Mouse (Mus musculus) forebrain, embryonic 10.5 days (tissue): Measurements from ENCODE around the gene Nfatc2. TPM values are rescaled to one million over a fixed set of nuclear protein-coding genes. Genes with fewer than 3 reads are reported as not detected.
A peak's percentile ranks its signal among the peaks of the same experiment; 100 is the strongest.

Source experiments
- DNase-seq: peaks from one replicate; pipeline ENCODE4 v3.0.0-alpha.2; 2017; ENCODE audit warnings: low spot score; ENCODE audit errors: extremely low spot score
- H3K27ac ChIP-seq: fragments of 300-500 bp; sonication (generic); 2 replicates; pipeline ENCODE4 v1.5.1; 2016; ENCODE audit warnings: mild to moderate bottlenecking
- H3K27me3 ChIP-seq: fragments of 300-500 bp; sonication (generic); 2 replicates; pipeline ENCODE4 v1.6.1; 2016; ENCODE audit warnings: mild to moderate bottlenecking; ENCODE audit not compliant: poor library complexity, severe bottlenecking
- H3K36me3 ChIP-seq: fragments of 300-500 bp; sonication (generic); replicated peaks from 2 replicates; pipeline ENCODE4 v1.6.1; 2016; ENCODE audit warnings: mild to moderate bottlenecking, moderate library complexity
- H3K4me1 ChIP-seq: fragments of 300-500 bp; sonication (generic); 2 replicates; pipeline ENCODE4 v1.6.1; 2016
- H3K4me3 ChIP-seq: fragments of 300-500 bp; sonication (generic); 2 replicates; pipeline ENCODE4 v1.5.1; 2016; ENCODE audit warnings: mild to moderate bottlenecking, moderate library complexity
- H3K9me3 ChIP-seq: fragments of 300-500 bp; sonication (generic); 2 replicates; pipeline ENCODE4 v1.6.1; 2016; ENCODE audit warnings: mild to moderate bottlenecking, moderate library complexity
- WGBS: fragments of 180-500 bp; shearing (Covaris S2); methylation state at CpG from one replicate; pipeline ENCODE4 v1.1.7; 2016; 5-methylcytosine and 5-hydroxymethylcytosine counted together
- polyA plus RNA-seq: library from polyadenylated mRNA; unstranded; fragments of >200 nt; fragmentation: Nextera tagmentation; extraction: Ambion mirVana; gene quantifications from 2 replicates; pipeline ENCODE4 v1.2.1, GENCODE M21; 2016

The Nfatc2 gene
- polyA plus RNA-seq, 1 experiment from 2014 or later, result 0.53 TPM

DNA sequence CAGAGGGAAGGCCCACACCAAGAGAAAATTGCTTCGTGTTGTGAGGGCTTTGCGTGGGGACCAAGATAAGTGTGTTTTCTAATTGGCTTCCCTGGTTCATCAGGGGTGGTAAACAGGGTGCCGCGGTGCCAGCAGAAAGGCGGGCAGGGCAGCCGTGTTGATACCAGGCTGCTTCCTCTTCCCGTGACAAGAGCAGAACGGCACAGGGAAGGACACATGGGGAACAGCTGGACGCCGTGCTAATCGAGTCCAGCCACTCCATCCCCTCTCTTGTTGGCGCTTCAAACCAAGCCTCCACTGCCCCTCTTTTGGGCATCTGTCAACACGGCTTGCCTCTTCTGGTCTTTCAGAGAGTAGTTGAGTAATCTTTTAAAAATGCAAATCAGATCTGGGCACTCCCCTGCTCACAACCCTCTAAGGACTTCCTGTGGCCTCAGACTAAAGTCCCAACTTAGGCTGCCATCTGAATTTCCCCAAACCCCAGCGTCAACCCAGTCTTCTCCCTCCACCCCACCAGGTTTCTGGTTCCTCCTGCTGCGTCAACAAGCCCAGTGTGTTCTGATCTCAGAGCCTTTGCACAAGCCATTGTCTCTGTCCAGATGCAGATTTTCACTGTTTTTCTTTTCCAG, 61.7 kb downstream of the Nfatc2 start:
- Histone ChIP-seq H3K9me3 (no peaks in the 10 kb centered on the region), H3K27ac (0 out of 2 replicates have a peak overlapping the region, but pooled peaks have one; percentile 3), H3K4me3 (no peak overlapping the region), H3K27me3 (no peaks in the 10 kb centered on the region), H3K4me1 (peaks cover 21% of the 10 kb centered on the region), H3K36me3 (no peaks in the 10 kb centered on the region)
- DNase-seq, result no peak
- 75% methylated on average over 15 of the region's 15 CpGs for WGBS

DNA sequence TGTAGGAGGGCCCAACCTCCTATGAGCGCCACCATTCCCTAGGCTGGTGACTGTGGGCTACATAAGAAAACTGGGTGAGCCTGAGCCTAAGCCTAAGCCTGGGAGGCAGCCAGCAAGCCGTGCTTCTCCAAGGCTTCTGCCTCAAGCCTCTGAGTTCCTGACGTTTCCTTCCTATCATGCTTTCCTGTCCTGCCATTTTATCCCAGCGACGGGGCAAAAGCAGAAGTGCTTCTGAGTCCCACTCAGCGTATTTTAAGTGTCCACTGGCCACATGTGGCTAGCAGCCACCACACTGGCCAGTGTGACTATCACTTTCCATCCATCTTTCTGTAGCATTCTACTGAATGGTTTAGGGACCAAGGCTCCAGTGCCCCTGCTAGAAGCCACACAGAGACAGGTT, 62.4 kb downstream of the Nfatc2 start:
- 93% methylated on average over 6 of the region's 6 CpGs for WGBS

DNA sequence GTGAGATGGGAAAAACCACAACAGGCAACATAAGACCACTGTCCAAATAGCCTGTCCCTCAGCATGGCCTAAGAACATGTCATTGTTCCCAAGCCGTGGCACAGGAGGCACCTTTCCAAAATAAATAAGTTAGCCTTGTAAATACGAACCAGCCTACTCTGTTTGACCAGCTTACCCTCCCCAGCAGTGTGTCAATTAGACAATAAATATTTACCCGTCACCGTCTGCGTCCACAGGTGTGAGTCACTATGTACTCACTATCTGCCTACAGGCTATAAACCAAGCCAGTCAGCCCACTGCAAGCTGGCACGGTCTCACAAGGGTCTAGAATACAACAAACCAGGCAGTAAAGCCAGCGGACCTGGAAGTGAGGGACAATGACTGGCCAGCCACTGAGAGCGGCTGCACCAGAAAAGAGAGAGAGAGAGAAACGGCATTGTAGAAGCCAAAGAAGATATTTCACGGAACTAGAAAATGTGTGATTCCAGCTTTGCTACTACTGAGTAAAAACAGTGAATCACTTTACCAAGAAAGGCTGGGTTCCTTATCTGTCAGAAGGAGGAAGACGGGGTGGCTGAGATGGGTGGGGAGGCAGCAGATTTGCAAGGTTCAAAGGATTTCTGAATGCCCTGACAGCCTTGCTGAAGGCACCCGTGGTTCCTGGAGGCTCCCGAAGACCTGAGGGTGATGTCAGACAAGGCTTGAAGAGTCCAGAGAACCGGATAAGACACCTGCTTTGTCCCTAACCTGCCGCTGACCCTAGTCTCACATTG, 69.2 kb downstream of the Nfatc2 start:
- no peak for DNase-seq
- 85% methylated on average over 15 of the region's 15 CpGs for WGBS

More for the DNA sequence above, 62.4 kb downstream of the Nfatc2 start:
- Histone ChIP-seq H3K4me3 (no peak overlapping the region), H3K27ac (no peak overlapping the region), H3K27me3 (no peaks in the 10 kb centered on the region), H3K9me3 (no peaks in the 10 kb centered on the region), H3K36me3 (no peaks in the 10 kb centered on the region), H3K4me1 (peaks cover 14% of the 10 kb centered on the region)
- DNase-seq, result no peak

DNA sequence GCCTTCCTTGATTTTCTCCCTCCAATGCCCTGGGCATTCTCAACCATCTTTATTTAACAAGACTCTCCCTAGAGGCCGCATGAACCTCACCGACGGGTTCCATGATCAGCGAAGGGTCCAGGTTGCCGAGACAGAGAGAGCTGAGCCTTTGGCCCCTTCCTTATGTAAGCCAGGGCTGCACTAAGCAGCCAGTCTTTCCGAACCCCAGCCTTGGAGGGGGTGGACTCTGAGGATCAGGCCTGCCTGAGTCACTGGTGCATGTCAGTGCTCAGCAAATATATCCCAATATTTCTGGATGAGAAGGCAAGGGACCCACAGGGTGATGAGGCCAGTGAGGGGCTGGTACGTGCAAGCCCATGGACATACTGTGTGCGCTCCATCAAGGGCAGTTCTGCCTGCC, 72.9 kb downstream of the Nfatc2 start:
- H3K4me1 ChIP-seq, result peaks cover 37% of the 10 kb centered on the region
- WGBS, result 76% methylated on average over 8 of the region's 8 CpGs
- DNase-seq, result no peak
- H3K9me3 ChIP-seq, result peaks cover 4% of the 10 kb centered on the region; the same call in 1 of the 2 replicates
- no peak overlapping the region for H3K4me3 ChIP-seq
- peaks cover 46% of the 10 kb centered on the region for H3K27me3 ChIP-seq
- no peaks in the 10 kb centered on the region for H3K36me3 ChIP-seq
- H3K27ac ChIP-seq, result 0 out of 2 replicates have a peak overlapping the region, but pooled peaks have one; percentile 44

More for the DNA sequence above, 69.2 kb downstream of the Nfatc2 start:
- Histone ChIP-seq H3K27ac (0 out of 2 replicates have a peak overlapping the region, but pooled peaks have one; percentile 21), H3K4me1 (peaks cover 16% of the 10 kb centered on the region), H3K9me3 (no peaks in the 10 kb centered on the region), H3K27me3 (peaks cover 12% of the 10 kb centered on the region), H3K4me3 (no peak overlapping the region), H3K36me3 (no peaks in the 10 kb centered on the region)

DNA sequence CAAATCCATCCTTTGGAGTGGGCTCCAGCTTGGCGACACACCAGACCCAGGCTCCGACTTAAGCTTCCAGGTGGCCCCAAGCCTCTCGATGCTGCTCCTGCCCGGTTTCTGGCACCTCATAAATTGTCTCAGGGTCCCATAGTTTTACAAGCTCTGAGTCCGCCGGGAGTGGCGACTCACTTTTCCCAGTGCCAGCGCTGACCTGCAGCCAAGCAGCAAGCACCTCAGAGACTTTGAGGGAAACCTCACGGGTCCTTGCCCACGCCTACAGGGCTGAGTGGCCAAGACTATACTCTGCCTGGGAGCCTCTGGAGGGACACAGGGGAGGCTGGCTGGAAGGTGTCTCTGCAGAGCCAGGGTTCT, 74.0 kb downstream of the Nfatc2 start:
- DNase-seq, result no peak
- H3K27ac ChIP-seq, result peak overlapping the region; percentile 44; the same call in 1 of the 2 replicates
- WGBS, result 91% methylated on average over 10 of the region's 10 CpGs

DNA sequence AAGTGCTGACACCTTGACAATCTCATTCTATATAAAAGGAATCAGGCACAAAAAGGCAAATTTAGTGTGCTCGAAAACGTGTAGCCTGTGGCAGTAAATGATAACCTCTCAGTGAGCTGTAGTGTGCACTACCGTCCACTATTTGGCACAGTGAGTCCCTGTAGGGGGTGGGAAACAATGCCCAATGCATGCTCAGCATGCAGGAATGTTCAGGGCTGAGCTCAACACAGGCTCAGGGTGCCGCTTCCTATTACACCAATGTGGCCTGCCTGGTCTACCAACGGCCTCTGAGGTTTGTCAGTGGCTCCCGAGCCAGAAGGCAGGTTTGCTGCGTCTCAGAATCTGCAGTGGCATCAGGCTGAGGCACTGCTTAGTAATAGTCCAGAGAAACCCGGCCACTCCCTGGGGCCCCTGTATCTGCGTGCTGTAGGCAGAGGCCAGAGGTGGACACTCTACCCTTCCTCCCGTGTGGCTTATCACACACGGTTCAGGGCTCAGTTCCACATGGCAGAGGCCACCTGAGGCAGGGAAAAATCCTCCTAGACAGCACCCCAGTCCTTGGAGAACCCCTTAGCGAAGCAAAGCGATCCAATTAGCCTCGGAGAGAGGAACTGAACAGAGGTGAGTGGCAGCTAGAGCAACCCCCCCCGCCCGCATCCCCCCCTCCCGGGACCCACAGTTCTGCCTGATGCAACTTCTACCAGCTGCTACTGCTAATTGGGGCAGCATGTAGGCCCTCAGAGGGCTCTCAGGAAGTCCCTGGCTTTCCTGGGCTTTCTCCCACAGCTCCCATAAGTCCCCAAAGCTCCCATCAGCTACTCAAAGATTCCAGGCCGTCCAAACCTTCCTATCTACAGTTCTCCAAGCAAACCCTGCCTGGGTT, 74.7 kb downstream of the Nfatc2 start:
- H3K27ac ChIP-seq, result peak overlapping the region; percentile 44; the same call in 1 of the 2 replicates
- peaks cover 46% of the 10 kb centered on the region for H3K27me3 ChIP-seq
- WGBS, result 86% methylated on average over 18 of the region's 18 CpGs
- H3K4me3 ChIP-seq, result no peak overlapping the region
- H3K9me3 ChIP-seq, result peaks cover 4% of the 10 kb centered on the region; the same call in 1 of the 2 replicates
- DNase-seq, result no peak
- peaks cover 37% of the 10 kb centered on the region for H3K4me1 ChIP-seq
- H3K36me3 ChIP-seq, result no peaks in the 10 kb centered on the region

More for the DNA sequence above, 74.0 kb downstream of the Nfatc2 start:
- H3K9me3 ChIP-seq, result peaks cover 4% of the 10 kb centered on the region; the same call in 1 of the 2 replicates
- no peaks in the 10 kb centered on the region for H3K36me3 ChIP-seq
- H3K27me3 ChIP-seq, result peaks cover 46% of the 10 kb centered on the region
- H3K4me3 ChIP-seq, result no peak overlapping the region
- peaks cover 37% of the 10 kb centered on the region for H3K4me1 ChIP-seq

DNA sequence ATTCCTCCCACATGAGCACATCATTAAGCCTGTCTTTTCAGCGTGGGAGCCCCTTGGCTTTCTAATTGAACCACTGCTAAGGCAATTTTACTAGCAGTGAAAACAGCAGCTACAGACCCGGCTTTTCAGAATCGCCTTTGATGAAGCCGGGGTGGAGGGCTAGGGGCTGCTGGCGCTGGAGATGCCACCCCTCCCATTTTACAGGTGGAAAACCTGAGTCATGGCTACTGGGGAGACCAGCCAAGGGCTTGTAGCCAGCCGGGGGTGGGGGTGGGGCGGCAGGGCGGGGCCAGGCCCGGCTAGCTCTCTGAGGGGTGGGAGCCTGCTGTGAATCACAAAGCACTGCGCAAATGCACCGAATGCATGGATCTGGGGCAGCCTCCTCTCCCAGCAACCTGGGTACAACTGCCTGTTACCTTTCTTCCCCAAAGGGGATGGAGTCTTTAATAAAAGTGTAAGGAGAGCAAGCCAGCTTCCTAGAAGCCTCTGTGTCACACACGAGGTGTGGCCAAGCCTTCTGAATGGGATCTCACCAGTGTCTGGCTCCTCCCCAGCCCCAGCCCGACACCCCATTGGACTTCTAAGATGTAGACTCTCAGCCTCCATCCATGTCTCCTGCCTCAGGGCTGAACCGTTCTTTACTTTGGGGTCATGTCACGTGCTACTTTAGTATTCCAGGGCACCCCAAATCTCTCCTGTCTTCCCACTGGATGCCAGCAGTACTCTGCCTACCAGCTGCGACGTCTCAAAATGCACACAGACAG, 75.9 kb downstream of the Nfatc2 start:
- Histone ChIP-seq H3K4me1 (peaks cover 36% of the 10 kb centered on the region), H3K4me3 (peak overlapping the region; percentile 36), H3K36me3 (no peaks in the 10 kb centered on the region), H3K9me3 (peaks cover 4% of the 10 kb centered on the region; the same call in 1 of the 2 replicates), H3K27me3 (peaks cover 46% of the 10 kb centered on the region), H3K27ac (peak overlapping the region; percentile 60)
- WGBS, result 8% methylated on average over 17 of the region's 17 CpGs
- no peak for DNase-seq

DNA sequence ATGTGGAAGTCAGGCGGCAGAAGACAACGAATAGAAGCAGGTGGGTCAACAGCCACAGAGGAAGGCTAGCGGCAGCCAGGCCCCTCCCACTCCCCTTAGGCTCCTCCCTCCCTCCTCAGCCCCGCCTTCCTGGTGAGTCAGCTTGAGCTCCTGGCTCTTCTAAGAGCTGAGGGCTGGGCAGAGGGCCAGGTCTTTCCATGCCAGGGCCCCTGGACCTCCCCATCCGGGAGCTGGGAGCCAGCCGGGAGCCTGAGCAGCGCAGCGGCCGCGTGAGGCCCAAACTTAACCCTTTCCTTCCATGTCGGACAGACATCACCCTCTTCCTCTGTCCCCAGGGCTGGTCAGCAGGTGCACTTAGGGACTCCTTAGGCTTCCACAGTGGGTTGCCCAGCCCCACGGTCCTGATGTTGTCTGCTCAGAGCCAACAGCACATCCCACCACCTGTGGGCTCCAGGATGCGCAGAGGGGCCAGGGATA, 76.5 kb downstream of the Nfatc2 start:
- H3K27me3 ChIP-seq, result peaks cover 46% of the 10 kb centered on the region
- WGBS, result 1% methylated on average over 13 of the region's 13 CpGs
- H3K36me3 ChIP-seq, result no peaks in the 10 kb centered on the region
- H3K27ac ChIP-seq, result peak overlapping the region; percentile 60
- peak overlapping the region; percentile 36 for H3K4me3 ChIP-seq
- peak; percentile 76 for DNase-seq
- peaks cover 4% of the 10 kb centered on the region; the same call in 1 of the 2 replicates for H3K9me3 ChIP-seq
- peaks cover 29% of the 10 kb centered on the region for H3K4me1 ChIP-seq

DNA sequence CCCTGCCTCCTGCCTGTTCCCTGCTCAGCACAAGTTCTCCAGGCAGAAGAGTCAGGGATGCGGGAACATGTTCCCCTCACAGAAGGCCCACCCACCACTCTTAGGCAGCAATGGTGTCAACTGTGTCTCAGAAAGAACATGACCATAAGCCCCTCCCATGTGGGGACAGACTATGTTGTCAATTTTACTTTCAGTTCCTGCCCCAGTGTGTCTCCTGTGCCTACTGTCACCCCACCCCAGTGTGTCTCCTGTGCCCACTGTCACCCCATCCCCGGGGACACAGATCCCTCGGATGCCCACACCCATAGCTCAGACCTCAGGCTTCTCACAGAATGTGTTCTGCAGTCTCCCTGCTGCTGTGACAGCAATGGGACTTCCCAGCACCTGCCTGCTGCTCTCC, 79.2 kb downstream of the Nfatc2 start:
- WGBS, result 94% methylated on average over 3 of the region's 3 CpGs

DNA sequence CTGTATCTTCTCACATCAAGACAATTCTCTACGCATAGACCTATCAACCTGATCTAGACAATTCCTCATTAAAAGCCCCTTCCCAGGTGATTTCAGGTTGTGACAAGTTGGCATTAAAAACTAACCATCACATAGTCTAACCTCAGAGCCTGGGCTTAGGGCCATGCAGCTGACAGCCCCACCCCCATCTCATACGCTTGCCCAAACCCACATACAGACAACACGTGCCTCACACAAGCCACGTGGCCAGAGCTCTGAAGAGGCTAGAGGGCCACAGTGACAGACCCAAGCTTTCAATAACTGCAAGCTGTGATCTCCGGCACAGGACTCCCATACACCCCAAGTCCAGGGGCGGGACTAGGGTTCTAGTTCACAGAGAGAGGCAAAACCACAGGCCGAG, 80.7 kb downstream of the Nfatc2 start:
- WGBS, result 94% methylated on average over 7 of the region's 7 CpGs
- Histone ChIP-seq H3K4me1 (peaks cover 24% of the 10 kb centered on the region), H3K4me3 (no peak overlapping the region), H3K9me3 (no peaks in the 10 kb centered on the region), H3K27me3 (peaks cover 19% of the 10 kb centered on the region), H3K27ac (no peak overlapping the region), H3K36me3 (no peaks in the 10 kb centered on the region)
- DNase-seq, result no peak

More for the DNA sequence above, 79.2 kb downstream of the Nfatc2 start:
- Histone ChIP-seq H3K4me1 (peaks cover 28% of the 10 kb centered on the region), H3K4me3 (no peak overlapping the region), H3K36me3 (no peaks in the 10 kb centered on the region), H3K9me3 (peaks cover 4% of the 10 kb centered on the region; the same call in 1 of the 2 replicates), H3K27me3 (peaks cover 34% of the 10 kb centered on the region), H3K27ac (no peak overlapping the region)
- DNase-seq, result no peak

DNA sequence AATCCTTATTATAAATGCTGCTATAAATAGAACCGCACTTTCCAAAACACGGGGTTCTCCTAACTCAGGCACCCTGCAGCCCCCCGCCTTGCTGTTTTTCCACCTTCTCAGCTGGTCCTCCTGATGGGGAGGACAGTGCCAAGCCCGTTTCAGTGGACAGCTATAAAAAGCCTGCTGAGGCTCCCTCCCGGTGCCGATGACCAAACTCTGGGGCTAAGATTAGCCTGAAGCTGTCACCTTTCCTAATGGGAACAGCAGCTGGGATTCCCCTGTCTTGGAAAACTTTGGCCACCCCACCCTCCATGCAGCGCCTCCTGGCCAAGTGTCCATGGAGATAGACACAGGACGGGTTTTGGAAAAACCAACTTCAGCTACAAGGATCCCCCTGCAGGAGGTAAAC, 81.9 kb downstream of the Nfatc2 start:
- Histone ChIP-seq H3K36me3 (no peaks in the 10 kb centered on the region), H3K27ac (no peak overlapping the region), H3K4me1 (peaks cover 12% of the 10 kb centered on the region), H3K27me3 (peaks cover 10% of the 10 kb centered on the region), H3K4me3 (no peak overlapping the region), H3K9me3 (no peaks in the 10 kb centered on the region)
- no peak for DNase-seq
- WGBS, result 88% methylated on average over 8 of the region's 8 CpGs
